Mouse (Mus musculus): Measurements from ENCODE around the gene Kat6b. TPM values are rescaled to one million over a fixed set of nuclear protein-coding genes. Genes with fewer than 3 reads are reported as not detected.
"Not testable (repeated sequence)": the region's sequence is repeated elsewhere in the genome, so short reads cannot be mapped to it uniquely, and the experiment has no call there.

Kat6b gene
- total RNA-seq, 1 experiment from 2014 or later = 57.7 TPM

DNA sequence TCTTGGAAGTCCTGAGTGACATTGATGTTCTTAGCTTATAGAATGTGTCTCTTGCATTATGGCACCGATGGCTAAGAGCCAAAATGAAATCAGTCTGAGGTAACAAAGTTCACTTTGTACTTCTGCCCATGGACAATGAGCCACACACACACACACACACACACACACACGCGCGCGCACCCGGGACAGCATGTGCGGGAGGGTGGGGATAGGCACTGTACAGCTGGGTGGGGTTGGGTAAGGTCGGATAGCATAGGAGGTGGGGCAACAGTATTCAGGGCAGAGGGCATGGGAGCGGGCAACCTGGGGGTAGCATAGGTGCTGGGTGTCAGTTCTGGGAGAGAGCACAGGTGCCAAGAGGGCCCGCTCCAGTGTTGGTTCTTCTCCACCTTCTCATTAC is 3.5 kb downstream of the Kat6b start:
- no peak for DNase-seq

DNA sequence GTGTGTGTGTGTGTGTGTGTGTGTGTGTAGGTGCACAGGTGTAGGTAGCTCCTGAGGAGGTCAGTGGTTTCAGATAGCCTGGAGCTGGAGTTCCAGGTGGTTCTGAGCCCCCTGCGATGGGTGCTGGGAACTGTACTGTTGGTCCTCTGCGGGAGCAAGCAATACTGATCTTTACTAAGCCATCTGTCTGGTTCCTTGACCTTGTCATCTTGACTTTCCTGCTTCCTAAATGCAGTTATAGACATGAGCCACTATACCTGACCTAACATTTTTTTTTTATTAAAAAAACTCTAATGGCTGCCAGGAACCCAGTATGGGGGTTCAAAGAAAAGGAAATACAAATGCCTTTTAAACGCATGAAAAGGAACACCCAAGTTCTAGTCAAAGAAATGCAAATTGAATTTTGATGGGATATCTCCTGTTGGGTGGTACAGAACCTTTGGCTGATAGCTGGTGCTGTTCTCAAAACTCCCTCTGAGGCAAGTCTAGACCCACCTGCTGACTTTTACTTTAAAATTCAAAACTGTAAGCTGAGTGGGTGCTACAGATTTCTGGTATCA is 4.8 kb downstream of the Kat6b start:
- no peak for DNase-seq

GRCm38 (mm10) chr14:21487135-21487534 is 5.9 kb downstream of the Kat6b start:
- DNase-seq = not testable (repeated sequence)

DNA sequence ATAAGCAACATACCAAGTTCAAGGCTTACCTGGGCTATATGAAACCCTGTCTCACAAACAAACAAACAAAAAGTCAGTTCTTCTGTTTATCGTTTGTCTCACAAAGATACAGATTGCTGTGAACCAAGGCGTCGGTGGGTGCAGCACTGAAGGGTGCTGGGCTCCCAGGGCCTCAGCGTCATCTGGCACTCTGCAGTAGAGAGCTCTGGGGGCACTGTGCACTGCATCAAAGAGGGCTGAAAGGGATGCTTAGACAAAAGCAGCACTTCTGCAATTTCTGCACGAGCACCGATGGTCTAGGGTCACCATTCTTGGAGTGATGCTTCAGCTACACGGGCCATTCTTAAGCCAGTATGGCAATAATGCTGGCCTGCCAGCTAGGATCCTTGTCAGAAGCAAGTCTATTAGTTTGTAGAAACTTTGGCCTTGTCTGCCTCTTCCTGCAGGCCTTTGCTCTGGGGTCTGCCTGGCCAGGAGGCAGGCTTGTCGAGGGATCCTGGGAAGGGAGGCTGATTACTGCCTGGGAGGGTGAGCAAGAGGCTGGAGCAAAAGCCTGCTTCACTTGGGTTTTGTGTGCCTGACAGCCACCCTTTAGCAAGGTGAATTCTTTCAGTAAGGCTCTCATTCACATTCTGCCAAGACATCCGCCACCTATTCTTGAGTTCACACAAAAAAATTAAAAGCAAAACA is 7.3 kb downstream of the Kat6b start:
- not testable (repeated sequence) for DNase-seq

DNA sequence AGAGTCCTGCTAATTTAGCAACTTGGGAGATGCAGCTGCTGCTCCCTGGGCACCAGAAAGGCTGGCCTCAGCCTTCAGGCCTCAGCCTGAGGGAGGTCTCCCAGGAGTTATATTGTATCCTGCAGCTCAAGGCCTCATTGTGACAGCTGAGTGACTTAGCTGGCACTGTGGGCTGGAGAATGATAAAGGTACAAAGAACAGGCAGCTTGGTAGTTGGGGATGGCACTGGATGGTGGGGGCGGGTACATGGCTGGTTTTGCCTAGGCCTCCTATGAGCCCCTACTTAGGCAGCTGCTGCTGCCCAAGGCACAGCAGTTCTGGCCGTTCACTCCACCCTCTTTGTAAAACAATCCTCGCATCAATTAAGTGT is 7.9 kb downstream of the Kat6b start:
- DNase-seq = no peak

DNA sequence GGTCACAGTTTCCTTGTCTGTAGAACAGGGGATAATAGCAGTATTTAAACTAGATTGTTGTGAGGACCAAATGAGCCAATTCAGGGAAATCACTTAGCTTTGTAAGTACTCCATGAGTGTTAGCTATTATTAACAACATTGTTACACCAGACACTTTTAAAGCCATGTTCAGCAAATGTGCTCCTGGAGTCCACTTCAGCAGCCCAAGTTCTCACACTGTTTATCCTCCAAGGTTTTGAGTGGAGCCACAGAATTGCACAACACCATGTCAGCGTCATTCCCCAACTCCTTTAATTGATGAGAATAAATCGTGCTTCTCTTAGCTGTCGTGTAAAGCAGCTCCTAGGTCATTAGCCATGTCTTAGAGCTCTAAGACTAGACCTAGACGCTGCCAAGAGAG is 8.9 kb downstream of the Kat6b start:
- DNase-seq = no peak

DNA sequence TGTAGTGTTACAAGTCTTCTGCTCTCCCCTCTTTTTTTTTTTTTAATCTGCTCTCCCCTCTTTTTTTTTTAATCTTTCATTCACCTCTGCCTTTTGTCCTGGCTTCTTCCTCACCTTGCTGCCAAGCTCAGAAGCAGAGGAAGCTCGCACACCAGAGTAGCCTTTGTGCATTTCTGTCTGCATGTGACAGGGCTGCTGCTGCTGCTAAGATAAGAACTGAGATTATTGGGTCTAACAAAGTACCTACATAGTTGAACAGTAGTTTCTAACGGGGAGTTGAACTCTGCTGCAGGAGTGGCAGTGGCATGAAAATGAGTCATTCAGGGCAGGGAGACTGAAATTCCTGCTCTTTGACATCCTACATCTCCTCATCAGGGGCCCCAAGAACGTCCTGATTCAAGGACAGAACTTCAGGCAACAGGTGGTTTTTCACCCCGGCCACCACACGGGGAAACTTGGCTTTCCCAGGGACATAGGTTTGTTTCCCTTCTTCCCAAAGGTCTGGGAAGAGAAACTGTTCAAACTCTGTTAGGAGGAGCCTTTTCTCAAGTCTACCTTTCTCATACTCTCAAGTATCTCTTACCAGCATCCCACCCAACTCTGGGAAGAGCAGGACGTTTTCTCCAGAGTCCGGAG is 17.2 kb downstream of the Kat6b start:
- no peak for DNase-seq

- DNase-seq = peak; percentile 13
Observed at GRCm38 (mm10) chr14:21499011-21499581, 17.9 kb downstream of the Kat6b start.

- DNase-seq = peak; percentile 78
Observed at GRCm38 (mm10) chr14:21499631-21500153, 18.5 kb downstream of the Kat6b start.

DNA sequence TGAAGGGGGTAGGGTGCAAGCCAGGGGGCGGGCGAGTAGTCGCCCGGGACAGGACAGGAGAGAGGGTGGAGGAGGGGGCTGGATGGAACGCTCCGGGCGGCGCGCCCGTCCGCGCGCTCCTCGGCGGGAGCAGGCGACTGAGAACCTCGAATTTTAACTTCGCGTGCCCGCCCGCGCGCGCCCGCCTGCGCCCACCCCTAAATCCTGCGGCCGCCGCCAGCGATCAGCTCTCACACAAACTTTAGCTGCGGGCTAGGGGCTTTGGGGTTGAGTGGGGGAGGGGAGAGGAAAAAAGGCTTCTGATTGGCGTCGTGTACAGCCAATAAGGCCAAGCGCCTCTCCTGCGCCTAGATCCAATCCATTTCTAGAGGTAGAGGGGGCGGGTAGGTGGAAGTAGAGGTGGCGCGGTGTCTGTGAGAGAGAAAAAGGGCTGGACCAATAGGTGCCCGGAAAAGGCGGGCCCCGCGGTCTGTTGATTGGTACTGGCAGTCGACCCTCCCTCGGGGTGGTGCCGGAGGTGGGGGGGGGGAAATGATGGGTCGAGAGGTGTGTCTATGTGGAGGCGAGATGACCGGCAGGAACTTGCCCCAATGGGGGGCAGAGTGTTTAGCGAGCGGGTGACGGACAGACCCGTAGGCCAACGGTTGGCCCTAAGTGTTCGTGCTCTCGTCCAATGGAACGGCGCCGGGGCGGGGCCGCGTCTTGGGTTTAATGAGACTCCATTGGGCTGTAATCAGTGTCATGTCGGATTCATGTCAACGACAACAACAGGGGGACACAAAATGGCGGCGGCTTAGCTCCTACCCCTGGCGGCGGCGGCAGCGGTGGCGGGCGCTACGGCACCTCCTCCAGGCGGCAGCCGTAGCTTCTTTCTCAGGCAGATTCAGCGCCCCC is 19.2 kb downstream of the Kat6b start:
- peak; percentile 99 for DNase-seq

- DNase-seq = peak; percentile 91
Observed at GRCm38 (mm10) chr14:21501048-21501657, 19.9 kb downstream of the Kat6b start.

- DNase-seq = no peak
Observed at GRCm38 (mm10) chr14:21505036-21505435, 23.8 kb downstream of the Kat6b start.

GRCm38 (mm10) chr14:21507046-21507445 is 25.8 kb downstream of the Kat6b start:
- DNase-seq = no peak

- no peak for DNase-seq
Observed at GRCm38 (mm10) chr14:21509111-21509905, 28.1 kb downstream of the Kat6b start.

GRCm38 (mm10) chr14:21511438-21511837 is 30.2 kb downstream of the Kat6b start:
- no peak for DNase-seq

DNA sequence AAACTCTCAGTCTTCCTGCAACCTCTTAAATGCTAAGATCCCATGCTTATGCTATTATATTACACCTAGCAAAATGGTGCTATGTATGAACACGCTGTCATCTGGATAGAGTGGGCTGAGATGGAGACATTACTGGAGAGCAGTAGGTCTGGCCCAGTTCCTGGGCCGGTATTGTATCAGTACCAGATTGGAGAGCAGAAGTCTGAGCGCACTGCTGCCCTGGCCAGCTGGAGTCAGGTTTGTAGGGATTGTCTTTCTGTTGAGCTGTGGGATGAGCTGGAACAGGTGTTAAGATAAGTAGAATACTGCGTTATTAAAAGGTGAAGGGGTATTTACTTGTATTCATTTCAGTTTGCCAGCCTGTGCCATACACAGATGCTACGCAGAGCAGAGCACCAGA is 34.3 kb downstream of the Kat6b start:
- DNase-seq = no peak

DNA sequence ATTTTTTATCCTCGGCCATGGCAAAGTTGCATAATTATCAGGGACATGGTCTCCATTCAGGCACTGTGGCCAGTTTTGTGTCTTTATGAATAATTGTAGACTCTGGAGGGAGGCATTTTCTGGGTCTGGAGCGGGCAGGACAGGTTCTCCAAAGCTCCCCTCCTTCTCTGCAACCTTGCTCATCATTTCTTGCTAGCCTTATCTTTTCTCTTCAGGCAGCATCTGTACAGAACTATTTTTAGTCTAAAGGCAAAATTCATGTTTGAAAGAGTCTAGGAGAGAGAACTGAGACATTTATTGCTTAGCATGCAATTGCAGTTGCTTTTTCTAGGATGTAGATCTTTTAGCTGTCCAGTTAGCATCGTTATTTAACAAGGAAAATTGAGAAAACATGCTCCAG is 38.1 kb downstream of the Kat6b start:
- DNase-seq = no peak

DNA sequence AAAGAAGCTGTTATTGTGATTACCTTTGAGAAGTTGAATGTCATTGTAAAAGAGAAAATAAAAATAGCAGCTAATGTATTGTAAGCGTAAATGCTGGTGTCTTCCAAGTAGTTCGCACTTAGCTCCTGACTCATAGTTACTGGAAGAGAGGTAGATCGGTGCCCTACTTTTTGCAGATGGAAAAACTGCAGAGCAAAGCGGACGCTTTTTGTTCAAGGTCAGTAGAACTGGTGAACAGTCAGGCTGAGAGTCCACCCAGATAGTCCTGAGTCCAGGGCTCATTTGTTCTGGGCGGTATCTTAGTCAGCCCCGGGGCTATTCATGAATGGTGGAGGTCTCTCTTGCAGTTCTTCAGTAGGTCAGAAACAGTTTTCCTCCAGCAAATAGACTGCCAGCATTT is 39.3 kb downstream of the Kat6b start:
- no peak for DNase-seq

DNA sequence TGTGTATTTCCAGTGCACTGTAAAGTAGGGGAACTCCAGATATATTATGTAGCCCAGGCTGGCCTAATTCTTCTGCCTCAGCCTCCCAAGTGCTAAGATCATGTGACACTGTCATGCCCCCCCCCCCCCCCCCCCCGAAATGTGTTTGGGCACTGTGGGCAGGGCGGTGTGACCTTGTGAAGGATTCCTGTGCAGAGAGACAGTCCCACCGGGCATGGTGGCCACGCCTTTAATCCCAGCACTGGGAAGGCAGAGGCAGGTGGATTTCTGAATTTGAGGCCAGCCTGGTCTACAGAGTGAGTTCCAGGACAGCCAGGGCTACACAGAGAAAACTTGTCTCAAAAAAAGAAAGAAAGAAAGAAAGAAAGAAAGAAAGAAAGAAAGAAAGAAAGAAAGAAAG is 40.3 kb downstream of the Kat6b start:
- DNase-seq = not testable (repeated sequence)

GRCm38 (mm10) chr14:21522312-21522978 is 41.2 kb downstream of the Kat6b start:
- no peak for DNase-seq

Measured in adrenal gland, postnatal 25 days (tissue).